Mouse (Mus musculus) bone marrow, adult 2 months (tissue): ENCODE data around the gene Ssh2.

Experiments
- CTCF ChIP-seq: fragments of 200-500 bp; IDR thresholded peaks from 2 replicates; pipeline ENCODE4 v1.5.1; 2011; ENCODE audit warnings: low read length, control low read depth; ENCODE audit not compliant: control insufficient read depth, insufficient read depth
- POLR2A ChIP-seq: fragments of 200-500 bp; IDR thresholded peaks from 2 replicates; pipeline ENCODE4 v1.6.1; 2011; ENCODE audit warnings: low read depth, mild to moderate bottlenecking, control low read depth, low read length, borderline replicate concordance; ENCODE audit not compliant: control insufficient read depth

GRCm38 (mm10) chr11:77364376-77364775 is 148.3 kb downstream of the Ssh2 start:
- TF ChIP-seq POLR2A (no peak), CTCF (no peak)
